Mouse (Mus musculus): ENCODE measurements around the gene Gm43191.

GRCm38 (mm10) chr3:116634091-116634490, 47.0 kb downstream of the Gm43191 start:
- TF ChIP-seq CTCF (IDR thresholded peaks at IDR 0.05; ENCODE audit: low read depth, low read length) = no peak
- TF ChIP-seq GATA1 (IDR thresholded peaks at IDR 0.05; ENCODE audit: borderline replicate concordance, low read length) = no peak

Data from G1E (cell line).